Mouse (Mus musculus): ENCODE results near the gene Sema5b. TPM values are rescaled to one million over a fixed set of nuclear protein-coding genes. Genes with fewer than 3 reads are reported as not detected.

Gene Sema5b
- polyA plus RNA-seq, 1 experiment = 6.5 TPM

DNA sequence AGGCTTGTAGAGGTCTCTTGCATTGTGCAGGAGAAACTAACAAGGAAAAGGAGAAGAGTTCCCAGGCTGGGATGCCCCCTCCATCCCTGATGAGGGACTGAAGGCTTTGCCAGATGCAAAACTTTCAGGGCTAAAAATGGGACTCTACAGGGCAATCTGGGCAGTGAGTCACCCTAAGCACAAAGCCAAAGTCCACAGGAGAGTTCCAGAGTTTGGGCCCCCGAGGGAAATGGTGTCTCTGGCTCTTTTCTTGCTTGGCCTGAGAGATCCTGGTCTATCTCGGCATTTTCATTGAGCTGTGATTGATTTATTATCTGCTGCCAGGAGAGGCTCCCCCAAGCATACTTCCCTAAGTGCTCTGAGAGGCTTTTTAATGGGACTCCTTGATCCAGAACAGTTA, 92.1 kb downstream of the Sema5b start:
- no peak for DNase-seq (ENCODE audit: low read depth)

DNA sequence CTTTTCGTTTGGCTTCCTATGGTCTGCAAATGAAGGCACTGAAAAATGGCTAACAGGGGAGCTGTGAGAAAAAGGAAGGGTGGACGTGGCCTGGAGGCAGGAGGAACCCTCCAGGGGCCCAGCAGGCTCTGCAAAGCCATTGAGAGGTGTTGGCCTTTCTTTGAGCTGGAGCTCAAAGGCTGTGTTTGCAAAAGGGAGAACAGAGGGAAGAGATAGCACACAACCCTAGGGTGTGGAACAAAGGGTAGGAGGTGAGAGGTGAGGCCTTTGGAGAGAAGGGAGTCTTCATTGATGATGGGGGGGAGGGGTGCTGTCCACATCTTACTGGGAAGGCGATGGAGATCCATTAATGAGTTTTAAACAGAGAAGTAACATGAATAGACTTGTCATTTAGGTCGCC, 94.0 kb downstream of the Sema5b start:
- DNase-seq (ENCODE audit: low read depth) = no peak

DNA sequence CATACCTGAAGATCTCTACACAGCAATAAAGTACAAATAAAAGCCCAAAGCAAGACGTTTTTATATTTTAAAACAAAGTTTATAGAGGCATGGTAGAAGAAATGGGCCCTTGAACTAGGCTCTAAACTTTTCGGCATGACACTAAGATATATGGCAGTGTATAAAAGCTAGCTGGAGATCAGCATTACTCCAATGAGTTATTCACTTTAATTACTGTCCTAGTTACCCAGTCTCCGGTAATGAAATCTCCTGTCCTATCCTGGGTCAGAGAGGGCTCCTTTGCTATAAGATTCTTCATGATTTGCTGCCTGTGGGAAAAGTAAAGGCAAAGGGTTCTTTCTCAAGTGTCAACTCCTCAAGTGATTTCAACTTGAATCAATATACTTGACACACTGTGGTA, 98.6 kb downstream of the Sema5b start:
- DNase-seq (ENCODE audit: low read depth) = no peak

DNA sequence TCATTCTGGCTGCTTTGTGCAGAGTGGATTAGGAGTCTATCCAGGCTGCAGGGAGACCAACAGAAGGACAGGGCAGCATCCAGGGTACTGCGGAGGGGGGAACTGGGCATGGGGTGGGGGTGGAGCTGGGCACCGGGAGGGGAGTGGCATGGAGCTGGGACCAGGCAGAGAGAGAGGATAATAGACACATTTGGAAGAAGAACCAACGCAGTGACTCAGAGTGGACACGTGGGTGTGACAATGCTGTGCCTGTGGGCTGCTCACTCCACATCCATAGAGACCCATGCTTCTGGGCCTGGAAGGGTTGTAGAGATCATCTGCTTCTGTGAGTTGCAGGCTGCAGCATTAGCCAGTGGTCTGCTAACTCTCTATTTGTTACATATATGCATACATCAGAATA, 107.9 kb downstream of the Sema5b start:
- no peak for DNase-seq (ENCODE audit: low read depth)

DNA sequence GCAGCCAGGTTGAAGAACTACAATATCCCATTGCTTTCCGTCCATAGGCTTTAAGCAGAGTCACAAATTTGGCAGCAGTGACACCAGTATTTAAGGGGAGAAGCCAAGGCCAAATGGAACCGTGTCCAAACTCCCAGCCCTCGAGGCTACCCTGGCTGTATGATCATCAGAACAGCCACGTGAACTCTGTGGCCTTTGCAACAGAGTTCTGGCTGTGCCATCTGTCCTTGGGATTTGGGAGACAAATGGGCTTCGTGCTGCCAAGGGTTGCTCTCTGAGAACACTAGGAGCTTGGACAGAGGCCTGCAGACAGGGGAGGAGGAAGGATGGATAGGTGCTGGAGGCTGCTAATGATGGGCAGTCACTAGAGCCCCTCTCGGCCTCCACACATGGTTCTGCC, 111.3 kb downstream of the Sema5b start:
- DNase-seq (ENCODE audit: low read depth) = peak; percentile 60

DNA sequence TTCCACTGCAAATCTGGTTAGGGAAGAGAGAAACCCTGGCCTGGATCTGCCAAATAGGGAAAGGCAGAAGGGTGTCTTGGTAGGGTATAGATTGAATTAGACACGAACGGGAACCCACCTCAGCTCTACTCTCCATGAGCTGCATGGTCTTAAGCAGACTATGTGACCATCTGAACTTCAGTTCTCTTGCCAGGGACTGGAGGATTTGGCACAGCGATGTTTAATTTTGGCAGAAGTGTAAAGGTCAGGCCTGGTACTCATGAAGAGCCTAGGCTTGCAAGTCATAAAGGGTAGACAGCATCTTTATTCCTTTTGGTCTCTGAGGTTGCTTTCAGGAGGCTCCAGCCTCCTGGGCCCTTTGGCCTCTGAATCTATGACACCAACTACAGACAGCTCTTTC, 111.8 kb downstream of the Sema5b start:
- no peak for DNase-seq (ENCODE audit: low read depth)

DNA sequence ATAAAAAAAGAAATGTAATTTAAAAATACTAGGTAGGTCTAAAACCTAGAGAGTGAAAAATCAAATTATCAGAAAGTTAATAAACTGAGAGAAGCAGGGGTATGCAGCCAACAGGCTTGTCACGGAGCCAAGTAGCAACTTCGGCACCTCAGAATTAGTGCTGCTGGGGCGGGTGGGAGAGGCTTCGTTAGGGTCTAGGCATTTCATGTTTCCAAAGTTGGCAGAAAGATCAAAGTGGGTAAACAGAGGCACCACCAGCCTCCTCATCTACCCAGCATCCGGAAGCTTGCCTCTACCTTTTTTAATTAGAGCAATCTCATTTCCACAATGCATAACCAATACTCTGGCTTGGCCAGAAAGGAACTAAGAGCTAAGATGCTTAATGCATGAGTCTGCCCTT, 113.0 kb downstream of the Sema5b start:
- no peak for DNase-seq (ENCODE audit: low read depth)

DNA sequence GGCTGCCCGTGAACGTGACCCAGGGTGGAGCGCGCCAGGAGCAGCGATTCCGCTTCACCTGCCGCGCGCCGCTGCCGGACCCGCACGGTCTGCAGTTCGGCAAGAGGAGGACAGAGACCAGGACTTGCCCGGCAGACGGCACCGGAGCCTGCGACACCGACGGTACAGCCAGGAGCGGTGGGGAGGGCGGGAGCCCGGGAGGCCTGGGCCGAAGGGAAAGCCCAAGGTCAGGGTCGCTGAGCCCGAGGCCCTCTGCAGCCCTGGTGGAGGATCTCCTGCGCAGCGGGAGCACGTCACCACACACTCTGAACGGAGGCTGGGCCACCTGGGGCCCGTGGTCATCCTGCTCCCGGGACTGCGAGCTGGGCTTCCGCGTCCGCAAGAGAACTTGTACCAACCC, 119.3 kb downstream of the Sema5b start:
- no peak for DNase-seq (ENCODE audit: low read depth)

DNA sequence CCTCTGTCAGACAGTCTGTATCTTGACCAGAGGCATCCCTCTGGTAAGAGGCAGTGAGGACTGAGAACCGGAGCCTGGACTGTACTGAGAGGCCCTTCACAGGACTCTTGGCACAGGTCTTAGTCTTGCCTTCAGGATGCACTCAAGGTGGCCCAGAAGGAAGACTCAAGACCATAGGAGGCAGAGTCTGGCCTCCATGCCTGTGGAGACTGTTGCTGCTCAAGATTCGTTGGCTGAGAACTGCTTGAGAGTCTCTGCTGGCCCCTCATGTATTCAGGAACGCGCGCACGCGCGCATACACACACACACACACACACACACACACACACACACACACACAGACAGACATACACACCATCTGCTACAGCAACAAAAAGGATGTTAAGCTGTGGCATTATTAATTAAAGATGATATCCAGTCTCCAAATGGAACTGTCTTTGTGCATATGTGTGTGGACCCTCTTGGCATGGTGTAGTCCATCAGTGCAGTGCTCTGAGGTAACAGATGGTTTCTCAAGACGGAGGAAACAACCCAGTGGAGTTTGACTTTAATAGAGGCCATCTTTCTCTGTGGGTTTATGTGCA, 123.0 kb downstream of the Sema5b start:
- no peak for DNase-seq (ENCODE audit: low read depth)

DNA sequence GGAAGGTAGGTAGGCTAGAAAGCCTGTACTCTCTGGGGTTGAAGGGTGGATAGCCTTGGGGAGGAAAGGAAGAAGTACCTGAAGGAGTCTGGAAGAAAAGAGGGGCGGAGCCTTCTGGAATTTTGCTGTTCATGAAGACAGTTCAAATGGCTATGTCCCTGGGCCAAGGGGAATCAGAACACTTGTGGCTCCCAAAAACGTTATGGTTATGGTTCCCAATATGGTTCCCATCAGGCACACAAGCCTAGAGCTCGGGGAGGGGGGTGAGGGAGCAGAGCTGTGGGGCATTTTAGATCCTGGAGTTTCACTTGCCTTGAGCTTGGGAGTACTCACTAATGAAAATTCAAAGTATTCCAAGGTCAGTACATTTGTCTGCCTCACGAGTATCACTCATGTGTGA, 123.9 kb downstream of the Sema5b start:
- DNase-seq (ENCODE audit: low read depth) = no peak

DNA sequence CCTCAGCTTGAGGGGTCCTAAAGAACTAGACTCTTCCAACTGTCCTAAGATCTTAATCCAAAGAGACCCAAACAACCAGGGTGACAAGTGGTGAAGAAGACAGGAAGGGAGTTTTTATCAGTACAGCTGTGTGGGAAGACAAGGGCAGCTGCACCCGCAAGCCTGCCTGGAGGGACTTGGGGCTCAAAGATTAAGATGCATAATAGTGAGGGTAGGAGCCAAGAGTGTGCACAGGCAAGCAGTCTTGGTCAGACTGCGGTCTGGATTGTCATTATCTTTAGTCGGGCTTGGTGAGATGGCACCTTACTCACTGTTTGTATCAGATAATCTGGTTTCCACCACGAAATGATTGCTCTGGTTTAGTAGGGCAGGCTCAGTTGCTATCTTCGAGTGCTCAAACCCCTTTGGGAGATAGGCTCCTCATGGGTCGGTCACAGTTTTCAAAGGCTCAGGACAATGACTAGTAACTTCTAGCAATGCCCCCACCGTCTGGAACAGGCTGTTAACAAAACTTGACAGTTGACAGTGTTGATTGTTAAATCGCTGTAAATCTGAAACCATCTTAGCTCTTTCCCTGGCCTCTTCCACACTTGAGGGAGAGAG, 136.7 kb downstream of the Sema5b start:
- DNase-seq (ENCODE audit: low read depth) = no peak

DNA sequence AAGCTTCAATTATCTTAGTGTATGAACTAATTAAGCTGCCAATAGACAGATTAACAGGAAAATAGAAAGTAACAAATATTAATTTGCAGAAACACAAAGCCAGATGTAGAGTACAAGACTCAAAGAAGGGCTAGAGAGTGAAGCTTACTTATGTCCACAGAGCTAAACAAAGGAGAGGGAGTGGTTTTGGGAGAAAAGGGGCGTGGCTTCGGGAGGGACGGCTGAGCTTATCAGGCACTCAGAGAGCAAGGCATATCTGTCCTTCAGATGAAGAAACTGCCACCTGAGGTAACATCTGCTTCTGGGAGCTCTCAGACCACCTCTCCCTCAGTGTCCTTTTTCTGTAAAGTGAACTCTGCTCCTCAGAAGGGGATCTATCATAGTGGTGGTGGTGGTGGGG, 137.5 kb downstream of the Sema5b start:
- DNase-seq (ENCODE audit: low read depth) = no peak

DNA sequence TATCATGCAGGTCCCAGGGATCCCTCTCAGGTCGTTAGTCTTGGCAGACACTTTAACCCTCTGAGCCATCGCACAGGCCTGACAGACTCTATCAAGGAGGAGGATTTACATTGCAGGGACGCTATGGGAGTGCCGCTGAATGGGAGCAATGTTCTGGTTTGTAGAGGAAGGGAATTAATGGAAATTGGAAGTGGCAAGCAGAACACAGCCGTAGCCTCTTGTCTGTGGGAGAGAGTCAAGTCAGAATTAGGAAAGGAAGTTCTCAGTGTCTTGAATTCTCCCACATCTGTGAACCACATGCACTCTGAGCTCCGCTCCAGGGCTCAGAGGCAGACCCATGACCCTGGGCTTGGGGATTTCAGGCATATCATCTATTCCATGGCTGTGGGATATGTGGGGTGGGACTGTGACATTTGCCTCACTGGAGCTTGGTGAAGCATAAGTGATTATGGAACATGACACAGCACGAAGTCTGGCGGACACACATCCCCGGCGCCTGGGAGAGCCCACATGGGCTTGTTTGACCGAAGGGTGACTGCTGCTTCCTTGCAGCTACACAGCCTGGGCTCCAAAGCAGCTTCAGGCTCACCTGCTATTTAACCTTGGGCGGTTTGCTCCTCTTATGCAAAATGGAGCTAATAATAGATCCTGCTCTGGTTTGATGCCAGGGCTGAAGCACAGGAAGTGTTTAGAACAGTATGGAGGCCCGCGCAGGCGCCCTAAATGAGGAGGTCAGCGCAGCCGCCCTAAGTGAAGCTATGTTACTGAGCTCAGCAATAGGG, 140.6 kb downstream of the Sema5b start:
- no peak for DNase-seq (ENCODE audit: low read depth)

DNA sequence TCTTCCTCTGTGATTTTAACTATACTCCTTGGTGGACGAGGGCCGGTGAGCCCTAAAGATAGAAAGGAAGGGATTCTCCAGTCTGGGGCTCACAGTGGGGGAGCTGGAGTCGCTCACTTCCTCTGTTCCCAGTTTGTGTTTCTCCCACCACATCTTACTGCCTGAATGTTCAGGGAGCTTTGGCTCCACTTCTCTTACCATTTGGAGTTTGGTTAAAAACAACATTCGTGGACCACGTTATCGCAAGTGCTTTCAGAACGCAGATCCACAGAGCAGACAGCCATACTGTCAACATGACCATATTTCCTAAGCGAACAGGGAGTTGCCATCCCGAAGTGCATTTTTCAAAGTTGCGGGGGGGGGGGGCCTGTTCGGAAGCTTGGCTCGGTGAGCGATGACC, 144.1 kb downstream of the Sema5b start:
- no peak for DNase-seq (ENCODE audit: low read depth)

DNA sequence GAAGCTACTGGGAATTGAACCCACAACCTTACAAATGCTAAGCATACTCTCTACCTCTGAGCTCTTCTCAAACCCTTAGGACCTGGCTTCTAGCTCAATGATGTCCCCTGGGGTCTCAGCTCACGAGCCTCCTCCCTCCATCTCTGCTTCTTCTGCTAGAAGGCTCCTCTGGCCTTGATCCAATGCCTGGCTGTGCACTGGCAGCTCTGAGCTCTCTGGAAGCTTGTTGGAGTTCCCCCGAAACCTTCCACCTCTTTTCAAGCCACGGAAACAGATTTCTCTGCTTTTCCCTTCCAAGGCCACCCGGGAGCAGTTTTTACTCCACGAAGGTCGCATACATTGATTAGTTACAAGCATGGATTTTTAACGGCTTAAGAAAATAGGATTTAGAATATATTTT, 145.5 kb downstream of the Sema5b start:
- no peak for DNase-seq (ENCODE audit: low read depth)

DNA sequence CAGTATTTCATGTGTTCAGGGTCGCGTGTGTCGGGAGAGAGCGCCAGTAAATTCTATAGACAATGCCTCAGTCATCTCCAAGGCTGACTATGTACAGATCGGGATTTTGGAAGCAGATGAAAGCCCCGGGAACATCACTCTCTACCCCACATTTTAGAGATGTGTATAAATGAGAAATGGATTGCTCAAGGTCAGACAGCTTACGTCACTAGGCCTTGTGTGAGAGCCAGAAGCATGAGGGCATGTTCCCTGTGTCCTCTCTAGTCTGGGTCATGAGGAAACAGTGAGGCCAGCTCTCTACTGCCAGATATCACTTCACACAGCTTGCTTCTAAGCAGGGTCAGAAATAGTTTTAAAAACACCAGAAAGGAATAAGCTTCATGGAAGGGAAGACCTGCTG, 150.7 kb downstream of the Sema5b start:
- no peak for DNase-seq (ENCODE audit: low read depth)

DNA sequence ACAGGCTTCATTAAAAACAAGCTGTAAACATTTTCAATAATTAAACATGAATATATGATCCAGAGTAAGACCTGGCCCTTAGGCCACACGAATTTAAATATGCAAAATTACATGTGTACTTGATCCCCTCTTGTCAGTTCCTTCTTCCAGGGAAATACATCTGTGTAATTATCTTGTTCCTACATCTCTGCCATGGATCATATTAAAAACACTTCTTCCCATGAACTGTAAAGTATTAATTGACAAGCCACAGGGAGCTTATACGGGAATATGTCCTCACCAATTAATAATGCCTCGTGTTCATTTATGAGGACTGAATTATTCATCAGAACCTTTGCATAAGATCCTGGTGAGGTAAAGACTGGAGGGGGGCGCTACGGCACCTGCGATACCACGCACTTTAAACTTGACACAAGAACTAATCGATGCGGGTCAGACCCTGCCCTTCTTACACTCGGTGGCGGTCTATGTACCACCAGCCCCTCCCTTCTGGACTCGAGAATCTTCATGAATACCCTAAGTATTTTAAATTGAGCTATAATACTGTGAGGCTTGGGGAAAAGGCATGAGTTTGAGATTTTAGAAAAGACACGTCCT, 153.4 kb downstream of the Sema5b start:
- no peak for DNase-seq (ENCODE audit: low read depth)

DNA sequence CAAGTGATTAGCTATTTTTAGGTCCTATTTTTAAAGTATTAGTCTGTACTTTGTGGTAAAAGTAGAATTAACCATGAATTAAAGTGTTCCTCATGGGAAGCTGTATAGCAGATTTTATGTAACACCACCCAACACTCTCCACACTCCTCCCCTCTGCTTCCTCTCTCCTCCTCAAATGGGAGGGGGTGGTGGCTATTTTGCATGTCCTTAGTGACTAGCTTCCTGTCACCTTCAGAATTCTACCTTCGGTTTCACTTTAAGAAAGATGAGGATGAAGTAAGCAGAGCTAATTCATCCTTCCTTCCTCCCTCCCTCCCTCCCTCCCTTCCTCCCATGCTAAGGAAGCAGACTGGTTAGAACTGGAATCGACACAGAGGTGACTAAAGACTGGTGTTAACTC, 155.2 kb downstream of the Sema5b start:
- no peak for DNase-seq (ENCODE audit: low read depth)

DNA sequence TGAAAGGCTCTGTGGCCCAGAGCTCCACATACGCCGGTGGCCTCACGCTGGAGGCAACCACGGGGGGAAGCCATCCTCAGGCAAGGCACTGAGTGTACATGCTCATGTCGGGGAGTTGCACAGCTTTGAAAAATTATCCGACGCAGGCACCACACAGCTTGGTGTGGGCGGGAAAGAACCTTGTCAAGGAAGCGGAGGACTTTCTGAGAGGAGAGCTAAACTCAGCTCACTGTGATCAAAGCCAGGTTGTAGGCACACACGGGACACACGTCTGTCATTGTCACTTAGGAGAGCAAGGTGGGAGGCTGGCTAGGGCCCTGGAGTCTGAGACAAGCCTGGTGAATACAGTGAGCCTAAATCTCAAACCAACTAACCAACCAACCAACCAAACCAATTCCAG, 160.9 kb downstream of the Sema5b start:
- DNase-seq (ENCODE audit: low read depth) = no peak

DNA sequence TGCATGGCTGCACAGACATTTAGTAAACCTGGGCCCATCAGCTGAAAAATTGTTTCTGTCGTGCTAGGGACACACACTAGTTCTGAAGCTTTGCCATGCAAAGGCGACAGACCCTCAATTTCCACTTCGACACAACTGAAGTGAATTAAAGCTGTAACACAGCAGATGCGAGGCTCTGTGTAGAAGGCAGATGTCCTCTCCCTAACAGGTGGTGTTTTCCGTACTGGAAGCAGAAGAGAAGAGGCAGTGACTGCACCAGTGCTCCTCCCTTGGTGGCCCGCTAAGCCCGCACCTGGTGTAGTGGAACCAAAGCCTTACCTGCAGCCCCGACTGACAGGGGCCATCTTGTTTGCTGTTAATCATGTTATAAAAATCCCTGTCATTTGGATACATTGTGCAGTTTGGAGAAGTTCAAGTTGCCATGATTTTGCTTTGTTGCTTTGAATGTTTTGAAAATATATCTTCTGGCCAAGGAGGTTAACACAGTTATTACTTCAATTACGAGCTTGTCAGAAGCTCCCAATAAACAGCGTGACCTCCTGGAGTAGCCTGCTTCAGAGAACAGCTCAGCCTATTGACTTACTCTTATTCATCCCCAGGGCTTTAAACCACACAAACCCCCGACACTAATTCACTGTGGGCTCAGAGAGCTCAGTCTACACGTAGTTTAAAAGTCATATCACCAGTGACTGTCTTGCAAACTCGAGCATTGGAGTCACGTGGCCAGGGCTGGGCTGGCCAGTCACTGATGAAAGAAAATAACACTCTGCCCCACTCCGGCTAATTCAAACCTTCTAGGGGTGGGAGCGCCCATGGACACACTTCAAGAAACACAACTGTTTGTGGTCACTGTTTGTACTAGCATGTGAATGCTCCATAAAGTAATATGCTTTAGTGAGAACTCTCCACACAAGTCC, 163.1 kb downstream of the Sema5b start:
- DNase-seq (ENCODE audit: low read depth) = no peak

DNA sequence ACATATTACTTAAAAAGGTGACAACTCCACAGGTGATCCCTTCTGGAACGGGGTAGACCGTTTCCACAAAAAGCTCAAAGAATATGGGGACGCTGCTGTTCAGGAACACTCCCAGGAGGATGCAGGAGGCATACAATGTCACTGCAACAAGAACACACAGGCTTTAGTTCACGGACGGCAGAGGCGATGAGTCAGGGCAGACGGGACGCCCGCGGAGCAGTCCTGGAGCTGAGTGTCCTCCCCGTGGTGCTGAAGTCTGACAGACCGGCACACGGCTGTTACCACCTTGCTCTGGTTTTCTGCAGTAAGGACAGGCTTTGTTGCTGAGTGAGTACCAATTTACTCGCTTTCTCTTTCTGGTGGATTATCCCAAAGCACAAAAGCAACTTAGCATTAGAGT, 163.9 kb downstream of the Sema5b start:
- no peak for DNase-seq (ENCODE audit: low read depth)

DNA sequence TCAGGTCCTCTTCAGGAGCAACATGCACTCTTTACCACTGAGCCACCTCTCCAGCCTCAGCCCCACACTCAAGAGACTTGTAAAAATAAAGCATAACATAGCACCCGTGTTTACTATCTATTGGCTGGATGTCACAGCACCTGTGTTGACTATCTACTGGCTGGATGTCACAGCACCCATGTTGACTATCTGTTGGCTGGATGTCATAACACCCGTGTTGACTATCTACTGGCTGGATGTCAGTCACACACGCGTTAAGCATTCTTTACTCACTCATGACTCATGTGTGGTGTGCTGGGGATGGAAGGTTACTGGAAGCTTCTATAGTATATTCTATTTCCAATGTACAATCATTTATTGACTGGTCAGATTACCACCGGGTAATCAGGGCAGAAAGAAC, 166.1 kb downstream of the Sema5b start:
- no peak for DNase-seq (ENCODE audit: low read depth)

All from gonadal fat pad, adult 2 months (tissue).